Mouse (Mus musculus): Measurements from ENCODE around the gene Lsamp. TPM values are rescaled to one million over a fixed set of nuclear protein-coding genes. Genes with fewer than 3 reads are reported as not detected.

The Lsamp gene
- total and polyA plus RNA-seq, 2 experiments from 2014 or later: 122 to 157 TPM

DNA sequence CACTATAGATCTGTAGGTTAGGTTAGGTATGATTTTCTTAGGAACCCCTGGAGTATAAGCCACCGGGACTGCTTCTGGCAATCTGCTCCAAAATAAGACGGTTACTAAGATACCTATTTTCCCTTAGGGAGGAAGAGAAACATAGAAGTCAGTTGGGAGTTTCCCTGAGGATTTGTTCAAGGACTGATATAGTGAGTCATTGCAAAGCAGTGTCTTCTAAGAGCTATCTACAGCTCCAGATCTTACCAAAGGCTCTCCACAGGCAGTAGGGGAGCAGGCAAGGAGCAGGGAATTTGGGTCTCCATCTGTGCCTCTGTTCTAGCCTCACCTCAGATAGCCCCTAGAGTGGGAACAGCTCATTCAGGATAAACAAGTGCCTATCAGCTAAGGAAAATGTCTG, 2047.9 kb downstream of the Lsamp start:
- Histone ChIP-seq H3K4me2 (ENCODE audit: low read depth, low read length) (no peak overlapping the region), H3K4me1 (ENCODE audit: insufficient read depth, low read length) (no peaks in the 10 kb centered on the region), H3K9ac (replicated peaks; ENCODE audit: low read length) (no peak overlapping the region), H3K9me3 (ENCODE audit: low read length) (no peaks in the 10 kb centered on the region), H3K4me3 (ENCODE audit: low read length) (no peak overlapping the region), H3K27me3 (ENCODE audit: insufficient read depth, low read length) (no peaks in the 10 kb centered on the region), H3K36me3 (ENCODE audit: insufficient read depth, low read length) (no peaks in the 10 kb centered on the region), H3K27ac (no peak overlapping the region)
- no peak for DNase-seq (ENCODE audit: low spot score)
- ATAC-seq: no peak
- TF ChIP-seq CTCF (IDR thresholded peaks at IDR 0.05; ENCODE audit: low read depth): no peak
- 74% methylated on average over 2 of the region's 2 CpGs for WGBS

DNA sequence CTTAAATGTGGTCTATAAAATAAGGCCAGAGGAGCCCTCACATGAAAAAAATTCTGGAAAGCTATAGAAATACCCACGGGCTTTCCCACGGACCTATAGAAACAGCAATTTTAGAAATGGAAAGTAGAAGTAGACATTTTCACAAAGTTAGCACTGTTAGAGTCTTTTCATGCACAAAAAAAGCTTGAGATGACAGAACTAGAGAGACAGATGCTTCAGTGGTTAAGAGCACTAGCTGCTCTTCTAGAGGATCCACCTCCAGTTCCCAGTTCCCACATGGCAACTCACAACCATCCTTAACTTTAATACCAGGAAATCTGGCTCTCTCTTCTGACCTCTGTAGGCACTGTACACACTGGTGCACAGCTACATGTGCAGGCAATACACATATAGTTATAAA, 2049.3 kb downstream of the Lsamp start:
- DNase-seq (ENCODE audit: low spot score) (no peak), ATAC-seq (no peak)
- Histone ChIP-seq H3K27ac (no peak overlapping the region), H3K4me3 (ENCODE audit: low read length) (no peak overlapping the region), H3K4me2 (ENCODE audit: low read depth, low read length) (no peak overlapping the region), H3K9ac (replicated peaks; ENCODE audit: low read length) (no peak overlapping the region), H3K4me1 (ENCODE audit: insufficient read depth, low read length) (no peaks in the 10 kb centered on the region), H3K9me3 (ENCODE audit: low read length) (no peaks in the 10 kb centered on the region), H3K27me3 (ENCODE audit: insufficient read depth, low read length) (no peaks in the 10 kb centered on the region), H3K36me3 (ENCODE audit: insufficient read depth, low read length) (no peaks in the 10 kb centered on the region)
- WGBS: 99% methylated on average over 2 of the region's 2 CpGs
- TF ChIP-seq CTCF (IDR thresholded peaks at IDR 0.05; ENCODE audit: low read depth): no peak

DNA sequence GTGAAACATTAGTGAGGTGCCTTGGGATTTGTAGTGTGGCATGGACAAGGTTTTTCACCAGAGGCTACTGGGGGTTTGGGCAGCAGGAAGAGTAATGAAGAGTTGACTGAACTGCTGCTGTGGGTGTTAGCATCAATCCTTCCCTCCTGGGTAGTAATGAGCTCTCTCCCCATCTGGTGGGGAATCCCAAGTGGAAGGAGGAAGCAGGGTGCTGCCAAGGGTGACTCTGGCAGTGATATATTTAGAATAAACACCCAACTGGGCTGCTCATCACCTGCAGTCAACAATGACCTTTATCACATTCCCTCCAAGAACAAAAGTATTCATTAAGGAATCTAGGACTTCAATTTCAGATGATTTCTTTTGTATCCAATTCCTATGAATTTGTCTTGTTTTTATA, 2064.0 kb downstream of the Lsamp start:
- DNase-seq (ENCODE audit: low spot score) (no peak), ATAC-seq (no peak)
- Histone ChIP-seq H3K27ac (no peak overlapping the region), H3K36me3 (ENCODE audit: insufficient read depth, low read length) (no peaks in the 10 kb centered on the region), H3K4me2 (ENCODE audit: low read depth, low read length) (no peak overlapping the region), H3K27me3 (ENCODE audit: insufficient read depth, low read length) (no peaks in the 10 kb centered on the region), H3K4me3 (ENCODE audit: low read length) (no peak overlapping the region), H3K9me3 (ENCODE audit: low read length) (no peaks in the 10 kb centered on the region), H3K4me1 (ENCODE audit: insufficient read depth, low read length) (no peaks in the 10 kb centered on the region), H3K9ac (replicated peaks; ENCODE audit: low read length) (no peak overlapping the region)
- no peak for TF ChIP-seq CTCF (IDR thresholded peaks at IDR 0.05; ENCODE audit: low read depth)

DNA sequence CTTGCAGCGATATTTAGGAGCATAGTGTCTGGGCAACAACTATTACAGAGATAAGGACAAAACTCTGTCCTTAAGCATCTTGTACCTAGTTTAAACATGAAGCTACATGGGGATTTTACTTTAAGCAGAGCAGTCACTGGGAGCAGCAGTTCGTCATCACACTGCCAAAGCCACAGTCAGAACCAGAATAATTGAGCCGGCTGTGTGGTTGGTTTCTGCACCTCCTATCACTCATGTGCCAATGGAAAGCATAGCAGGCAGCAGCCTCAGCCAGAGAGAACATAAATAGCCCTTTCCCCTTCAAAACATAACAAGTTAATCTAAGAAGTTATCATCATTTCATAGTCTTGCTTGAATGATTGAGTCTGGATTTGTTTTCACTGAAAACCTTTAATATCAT, 2075.8 kb downstream of the Lsamp start:
- 0 out of 2 replicates have a peak, but pooled peaks cover 5% of the 10 kb centered on the region for H3K4me1 ChIP-seq (ENCODE audit: insufficient read depth, low read length)
- TF ChIP-seq CTCF (IDR thresholded peaks at IDR 0.05; ENCODE audit: low read depth): no peak
- no peaks in the 10 kb centered on the region for H3K27me3 ChIP-seq (ENCODE audit: insufficient read depth, low read length)
- DNase-seq (ENCODE audit: low spot score) (peak; percentile 20), ATAC-seq (no peak)
- H3K9ac ChIP-seq (replicated peaks; ENCODE audit: low read length): no peak overlapping the region
- H3K27ac ChIP-seq: no peak overlapping the region
- H3K9me3 ChIP-seq (ENCODE audit: low read length): no peaks in the 10 kb centered on the region
- no peak overlapping the region for H3K4me3 ChIP-seq (ENCODE audit: low read length)
- no peak overlapping the region for H3K4me2 ChIP-seq (ENCODE audit: low read depth, low read length)
- 53% methylated on average over 3 of the region's 3 CpGs for WGBS
- H3K36me3 ChIP-seq (ENCODE audit: insufficient read depth, low read length): no peaks in the 10 kb centered on the region

DNA sequence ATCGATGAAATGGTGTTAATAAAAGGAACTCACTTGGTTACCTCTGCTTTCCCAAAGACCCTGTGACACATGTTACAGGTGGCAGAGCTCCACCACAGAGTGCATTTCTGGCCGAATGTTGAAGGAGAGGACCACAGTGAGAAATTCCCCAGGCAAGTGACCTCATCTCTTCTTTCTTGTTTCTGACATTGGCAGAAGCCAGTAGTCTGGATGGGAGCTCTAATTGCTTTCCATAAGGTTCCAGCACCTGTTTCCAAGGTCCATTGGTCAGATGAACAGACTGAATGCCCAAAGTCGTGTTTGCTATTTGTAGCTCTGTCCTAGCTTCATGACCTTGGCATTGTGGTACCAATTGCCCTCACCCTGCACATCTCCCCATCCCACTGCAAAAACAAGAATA, 2090.2 kb downstream of the Lsamp start:
- Histone ChIP-seq H3K4me1 (ENCODE audit: insufficient read depth, low read length) (no peaks in the 10 kb centered on the region), H3K4me2 (ENCODE audit: low read depth, low read length) (no peak overlapping the region), H3K27ac (no peak overlapping the region), H3K4me3 (ENCODE audit: low read length) (no peak overlapping the region), H3K9me3 (ENCODE audit: low read length) (no peaks in the 10 kb centered on the region), H3K9ac (replicated peaks; ENCODE audit: low read length) (no peak overlapping the region), H3K36me3 (ENCODE audit: insufficient read depth, low read length) (no peaks in the 10 kb centered on the region), H3K27me3 (ENCODE audit: insufficient read depth, low read length) (no peaks in the 10 kb centered on the region)
- TF ChIP-seq CTCF (IDR thresholded peaks at IDR 0.05; ENCODE audit: low read depth): no peak
- WGBS: 73% methylated on average over 3 of the region's 3 CpGs
- DNase-seq (ENCODE audit: low spot score) (no peak), ATAC-seq (no peak)

DNA sequence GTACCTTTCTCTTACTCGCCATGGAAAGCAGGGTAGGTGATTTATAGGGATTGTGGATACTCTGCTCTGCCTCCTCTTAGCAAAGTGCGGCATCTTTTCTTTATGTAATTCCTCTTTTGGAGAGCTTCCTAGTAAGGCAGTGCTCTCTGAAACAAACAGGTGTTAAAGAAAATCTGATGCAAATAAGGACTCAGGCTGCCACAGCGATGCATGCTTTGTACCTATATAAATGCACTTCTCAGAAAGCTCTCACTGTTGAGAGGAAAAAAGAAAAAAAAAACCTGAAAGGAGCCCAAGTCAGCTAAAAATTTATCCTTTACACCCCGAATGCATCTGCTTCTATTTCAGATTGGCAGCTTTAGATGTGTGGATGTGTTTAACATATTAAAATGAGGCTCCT, 2095.4 kb downstream of the Lsamp start:
- ATAC-seq (no peak), DNase-seq (ENCODE audit: low spot score) (no peak)
- Histone ChIP-seq H3K4me1 (ENCODE audit: insufficient read depth, low read length) (peaks cover 4% of the 10 kb centered on the region; the same call in 1 of the 2 replicates), H3K36me3 (ENCODE audit: insufficient read depth, low read length) (no peaks in the 10 kb centered on the region), H3K27me3 (ENCODE audit: insufficient read depth, low read length) (no peaks in the 10 kb centered on the region), H3K9me3 (ENCODE audit: low read length) (no peaks in the 10 kb centered on the region), H3K4me2 (ENCODE audit: low read depth, low read length) (no peak overlapping the region), H3K9ac (replicated peaks; ENCODE audit: low read length) (no peak overlapping the region), H3K4me3 (ENCODE audit: low read length) (no peak overlapping the region), H3K27ac (no peak overlapping the region)
- no peak for TF ChIP-seq CTCF (IDR thresholded peaks at IDR 0.05; ENCODE audit: low read depth)
- WGBS: 76% methylated on average over 4 of the region's 4 CpGs

DNA sequence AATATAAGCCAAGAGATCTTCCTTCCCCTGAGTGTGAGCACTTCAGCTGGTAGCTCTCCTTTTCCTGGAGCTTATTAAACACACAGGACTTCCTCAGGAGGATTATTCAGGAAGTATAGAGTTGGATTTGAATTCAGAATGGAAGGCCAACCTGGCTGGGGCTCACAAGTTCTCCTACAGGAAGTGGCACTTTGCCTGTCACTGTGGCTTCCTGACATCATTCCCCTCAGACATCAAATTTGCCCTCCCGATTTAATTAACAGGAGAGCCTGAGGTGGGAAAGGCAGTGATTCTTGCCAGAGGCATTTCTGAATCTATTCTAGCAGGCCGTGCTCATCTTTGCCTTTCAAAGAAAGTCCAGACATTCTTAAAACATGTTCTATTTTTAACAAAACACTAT, 2097.4 kb downstream of the Lsamp start:
- no peak overlapping the region for H3K27ac ChIP-seq
- no peaks in the 10 kb centered on the region for H3K27me3 ChIP-seq (ENCODE audit: insufficient read depth, low read length)
- peaks cover 4% of the 10 kb centered on the region; the same call in 1 of the 2 replicates for H3K4me1 ChIP-seq (ENCODE audit: insufficient read depth, low read length)
- no peak overlapping the region for H3K4me2 ChIP-seq (ENCODE audit: low read depth, low read length)
- H3K9me3 ChIP-seq (ENCODE audit: low read length): no peaks in the 10 kb centered on the region
- H3K9ac ChIP-seq (replicated peaks; ENCODE audit: low read length): no peak overlapping the region
- no peak overlapping the region for H3K4me3 ChIP-seq (ENCODE audit: low read length)
- DNase-seq (ENCODE audit: low spot score): no peak
- no peak for ATAC-seq
- no peaks in the 10 kb centered on the region for H3K36me3 ChIP-seq (ENCODE audit: insufficient read depth, low read length)
- TF ChIP-seq CTCF (IDR thresholded peaks at IDR 0.05; ENCODE audit: low read depth): no peak
- 60% methylated on average over 2 of the region's 2 CpGs for WGBS
